Mouse (Mus musculus) small intestine, adult 2 months (tissue): Measurements from ENCODE around the gene Litaf.

Experiments used
- CTCF ChIP-seq: fragments of 200-500 bp; IDR thresholded peaks from 2 replicates; pipeline ENCODE4 v1.5.1; 2012; ENCODE audit warnings: low read depth, mild to moderate bottlenecking, control low read depth, inconsistent platforms, low read length, moderate library complexity, mixed read lengths; ENCODE audit not compliant: insufficient replicate concordance, insufficient read length; ENCODE audit errors: extremely low read depth
- POLR2A ChIP-seq: fragments of 200-500 bp; IDR thresholded peaks from 2 replicates; pipeline ENCODE4 v1.6.1; 2012; ENCODE audit warnings: low read depth, mild to moderate bottlenecking, control low read depth, inconsistent platforms, low read length, moderate library complexity

GRCm38 (mm10) chr16:10996576-10996975, 69.4 kb downstream of the Litaf start:
- TF ChIP-seq CTCF (no peak), POLR2A (no peak)
